Mouse (Mus musculus): ENCODE data around the gene Nmur2. TPM values are rescaled to one million over a fixed set of nuclear protein-coding genes. Genes with fewer than 3 reads are reported as not detected.
A peak's percentile ranks its signal among the peaks of the same experiment; 100 is the strongest.

The Nmur2 gene
- polyA plus RNA-seq, 1 experiment from 2014 or later = 0.09 TPM

GRCm38 (mm10) chr11:55992799-55993198, 48.0 kb downstream of the Nmur2 start:
- Histone ChIP-seq H3K4me1 (no peaks in the 10 kb centered on the region), H3K36me3 (no peaks in the 10 kb centered on the region), H3K27ac (no peak overlapping the region), H3K27me3 (ENCODE audit: low read depth, poor library complexity, severe bottlenecking) (no peaks in the 10 kb centered on the region), H3K9me3 (replicated peaks) (no peaks in the 10 kb centered on the region), H3K4me3 (no peak overlapping the region)
- no peak for DNase-seq (ENCODE audit: low spot score)
- WGBS = 27% methylated on average over 1 of the region's 1 CpGs

DNA sequence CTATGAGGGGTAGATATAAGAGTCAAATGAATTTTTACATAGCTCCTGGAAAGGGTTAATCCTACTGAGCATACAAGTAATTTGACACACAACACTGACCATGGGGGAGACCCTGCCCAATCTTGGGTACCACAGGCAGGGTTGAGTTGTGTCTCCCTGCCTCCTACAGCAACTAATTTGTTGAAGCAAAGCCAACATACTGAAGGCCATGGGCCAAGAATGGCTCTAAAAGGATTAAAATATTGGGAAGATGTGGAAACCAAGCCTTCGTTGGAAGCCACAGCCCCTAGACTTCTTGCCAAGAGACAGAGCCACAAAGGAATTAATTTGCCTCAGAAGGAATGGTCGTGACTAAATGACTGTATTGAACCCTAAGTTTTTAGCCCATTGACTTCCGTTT, 48.7 kb downstream of the Nmur2 start:
- Histone ChIP-seq H3K36me3 (no peaks in the 10 kb centered on the region), H3K27me3 (ENCODE audit: low read depth, poor library complexity, severe bottlenecking) (no peaks in the 10 kb centered on the region), H3K27ac (no peak overlapping the region), H3K4me3 (no peak overlapping the region), H3K9me3 (replicated peaks) (no peaks in the 10 kb centered on the region), H3K4me1 (no peaks in the 10 kb centered on the region)
- 81% methylated on average over 3 of the region's 3 CpGs for WGBS
- no peak for DNase-seq (ENCODE audit: low spot score)

DNA sequence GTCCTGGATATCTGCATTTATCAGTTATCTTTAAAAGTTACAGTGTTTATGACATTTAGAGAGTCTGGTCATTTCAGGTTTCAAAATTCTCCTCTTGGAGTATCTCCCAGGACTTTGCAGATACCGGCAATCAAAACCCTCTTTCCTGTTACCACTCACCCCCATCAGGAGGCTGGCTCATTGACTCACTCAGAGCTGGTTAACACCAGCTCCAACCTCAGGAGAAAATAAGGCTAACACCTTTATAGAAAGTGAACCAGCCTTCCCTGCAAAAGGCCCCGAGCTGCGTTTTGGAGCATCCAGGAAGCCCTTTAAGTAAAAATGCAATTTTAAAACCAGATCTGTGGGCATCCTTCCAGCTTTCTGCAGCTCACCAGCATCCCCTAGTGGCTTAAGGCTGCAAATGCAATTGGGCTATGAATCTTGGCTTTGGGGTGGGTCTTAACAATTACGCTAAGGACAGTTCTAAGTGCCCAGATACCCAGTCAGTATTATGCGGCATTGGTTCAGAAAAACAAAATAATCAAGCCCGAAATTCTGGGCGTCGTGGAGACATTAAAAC, 49.2 kb downstream of the Nmur2 start:
- Histone ChIP-seq H3K4me1 (no peaks in the 10 kb centered on the region), H3K27me3 (ENCODE audit: low read depth, poor library complexity, severe bottlenecking) (no peaks in the 10 kb centered on the region), H3K9me3 (replicated peaks) (no peaks in the 10 kb centered on the region), H3K27ac (no peak overlapping the region), H3K36me3 (no peaks in the 10 kb centered on the region), H3K4me3 (no peak overlapping the region)
- 17% methylated on average over 8 of the region's 8 CpGs for WGBS
- peak; percentile 60 for DNase-seq (ENCODE audit: low spot score)

DNA sequence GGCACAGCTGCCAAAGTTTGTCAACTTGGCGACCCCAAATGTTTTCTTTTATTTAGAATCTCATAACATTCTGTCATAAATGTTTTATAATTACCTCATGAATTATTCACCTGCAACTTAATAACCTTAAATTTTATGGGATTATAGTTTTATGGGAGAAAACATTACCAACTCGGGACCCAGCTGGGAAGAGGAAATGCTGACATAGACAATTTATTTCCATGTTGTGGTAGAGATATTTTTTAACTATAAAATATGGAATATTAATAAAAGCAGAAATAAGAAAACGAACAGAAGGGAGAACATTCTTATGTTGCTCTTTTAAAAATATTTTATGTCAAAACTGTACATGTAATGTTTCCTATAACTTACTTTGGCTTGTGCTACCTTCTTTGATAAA, 56.2 kb downstream of the Nmur2 start:
- no peak overlapping the region for H3K4me3 ChIP-seq
- no peaks in the 10 kb centered on the region for H3K9me3 ChIP-seq (replicated peaks)
- WGBS = 79% methylated on average over 3 of the region's 3 CpGs
- H3K27me3 ChIP-seq (ENCODE audit: low read depth, poor library complexity, severe bottlenecking) = no peaks in the 10 kb centered on the region
- H3K27ac ChIP-seq = no peak overlapping the region
- DNase-seq (ENCODE audit: low spot score) = no peak
- H3K36me3 ChIP-seq = no peaks in the 10 kb centered on the region
- no peaks in the 10 kb centered on the region for H3K4me1 ChIP-seq

- Histone ChIP-seq H3K27ac (no peak overlapping the region), H3K9me3 (replicated peaks) (no peaks in the 10 kb centered on the region), H3K4me3 (no peak overlapping the region), H3K27me3 (ENCODE audit: low read depth, poor library complexity, severe bottlenecking) (no peaks in the 10 kb centered on the region), H3K36me3 (no peaks in the 10 kb centered on the region), H3K4me1 (no peaks in the 10 kb centered on the region)
- no peak for DNase-seq (ENCODE audit: low spot score)
- 64% methylated on average over 1 of the region's 1 CpGs for WGBS
Observed at GRCm38 (mm10) chr11:55981656-55982055, 59.2 kb downstream of the Nmur2 start.

DNA sequence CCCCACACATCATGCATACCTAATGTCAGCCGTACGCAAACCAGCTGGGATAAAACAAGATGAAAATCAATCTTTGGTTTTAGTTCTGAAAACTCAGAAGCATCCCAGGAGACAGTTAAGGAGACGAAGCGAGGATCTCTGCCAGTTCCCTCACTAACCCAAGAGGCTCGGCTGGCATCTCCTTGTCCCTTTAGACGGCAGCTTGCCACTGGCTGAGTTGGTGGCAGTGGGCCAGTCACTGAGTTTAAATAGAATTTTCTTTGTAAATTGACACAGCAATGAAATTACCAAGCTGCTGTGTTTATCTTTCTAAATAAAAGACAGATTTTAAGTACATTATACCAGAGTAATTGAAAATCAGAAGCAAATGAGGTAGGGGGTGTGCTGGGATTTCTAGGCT, 62.7 kb downstream of the Nmur2 start:
- Histone ChIP-seq H3K36me3 (no peaks in the 10 kb centered on the region), H3K27me3 (ENCODE audit: low read depth, poor library complexity, severe bottlenecking) (no peaks in the 10 kb centered on the region), H3K9me3 (replicated peaks) (no peaks in the 10 kb centered on the region), H3K4me1 (0 out of 2 replicates have a peak, but pooled peaks cover 3% of the 10 kb centered on the region), H3K4me3 (no peak overlapping the region), H3K27ac (no peak overlapping the region)
- DNase-seq (ENCODE audit: low spot score) = no peak
- WGBS = 87% methylated on average over 6 of the region's 6 CpGs
